Mouse (Mus musculus) midbrain, embryonic 15.5 days (tissue): ENCODE data around the gene Stox2. TPM values are rescaled to one million over a fixed set of nuclear protein-coding genes. Genes with fewer than 3 reads are reported as not detected.

Experiments
- ATAC-seq: fragments of 200-750 bp; cut with Nextera tagmentation; replicated peaks from 2 replicates; pipeline ENCODE4 v1.8.0; 2017; ENCODE audit warnings: moderate TSS enrichment
- H3K27ac ChIP-seq: fragments of 300-500 bp; sonication (generic); 2 replicates; pipeline ENCODE4 v1.5.1; 2015; ENCODE audit warnings: mild to moderate bottlenecking, inconsistent platforms
- H3K27me3 ChIP-seq: fragments of 300-500 bp; sonication (generic); replicated peaks from 2 replicates; pipeline ENCODE4 v1.6.1; 2015; ENCODE audit warnings: inconsistent platforms
- H3K36me3 ChIP-seq: fragments of 300-500 bp; sonication (generic); replicated peaks from 2 replicates; pipeline ENCODE4 v1.6.1; 2015; ENCODE audit warnings: inconsistent platforms
- H3K4me1 ChIP-seq: fragments of 300-500 bp; sonication (generic); 2 replicates; pipeline ENCODE4 v1.6.1; 2015; ENCODE audit warnings: inconsistent platforms
- H3K4me2 ChIP-seq: fragments of 300-500 bp; sonication (generic); 2 replicates; pipeline ENCODE4 v1.6.1; 2015; ENCODE audit warnings: inconsistent platforms, mild to moderate bottlenecking, moderate library complexity
- H3K4me3 ChIP-seq: fragments of 300-500 bp; sonication (generic); 2 replicates; pipeline ENCODE4 v1.5.1; 2015; ENCODE audit warnings: mild to moderate bottlenecking, inconsistent platforms
- H3K9ac ChIP-seq: fragments of 300-500 bp; sonication (generic); 2 replicates; pipeline ENCODE4 v1.6.1; 2015; ENCODE audit warnings: mild to moderate bottlenecking, inconsistent platforms
- H3K9me3 ChIP-seq: fragments of 300-500 bp; sonication (generic); 2 replicates; pipeline ENCODE4 v1.6.1; 2016; ENCODE audit warnings: inconsistent platforms
- WGBS: fragments of 180-500 bp; shearing (Covaris S2); methylation state at CpG from one replicate; pipeline ENCODE4 v1.1.7; 2015; ENCODE audit warnings: mixed read lengths; 5-methylcytosine and 5-hydroxymethylcytosine counted together
- polyA plus RNA-seq: library from polyadenylated mRNA; unstranded; fragments of >200 nt; fragmentation: Nextera tagmentation; extraction: Ambion mirVana; gene quantifications from 2 replicates; pipeline ENCODE4 v1.2.1, GENCODE M21; 2015

Stox2 gene
- polyA plus RNA-seq, 1 experiment from 2014 or later, result 51.3 TPM

- no peak for ATAC-seq
- peaks cover 17% of the 10 kb centered on the region; the same call in 1 of the 2 replicates for H3K4me1 ChIP-seq
- H3K27ac ChIP-seq, result no peak overlapping the region
- H3K4me2 ChIP-seq, result no peak overlapping the region
- no peaks in the 10 kb centered on the region for H3K36me3 ChIP-seq
- H3K9ac ChIP-seq, result no peak overlapping the region
- WGBS, result 92% methylated on average over 9 of the region's 9 CpGs
- no peaks in the 10 kb centered on the region for H3K27me3 ChIP-seq
- no peak overlapping the region for H3K4me3 ChIP-seq
- H3K9me3 ChIP-seq, result no peaks in the 10 kb centered on the region
Observed at GRCm38 (mm10) chr8:47212124-47212523, 234.0 kb downstream of the Stox2 start.

- no peaks in the 10 kb centered on the region for H3K36me3 ChIP-seq
- H3K9me3 ChIP-seq, result no peaks in the 10 kb centered on the region
- peaks cover 23% of the 10 kb centered on the region for H3K4me1 ChIP-seq
- no peak overlapping the region for H3K27ac ChIP-seq
- no peaks in the 10 kb centered on the region for H3K27me3 ChIP-seq
- ATAC-seq, result no peak
- no peak overlapping the region for H3K9ac ChIP-seq
- WGBS, result 85% methylated on average over 9 of the region's 9 CpGs
- no peak overlapping the region for H3K4me3 ChIP-seq
- H3K4me2 ChIP-seq, result no peak overlapping the region
Observed at GRCm38 (mm10) chr8:47211226-47211625, 234.9 kb downstream of the Stox2 start.

DNA sequence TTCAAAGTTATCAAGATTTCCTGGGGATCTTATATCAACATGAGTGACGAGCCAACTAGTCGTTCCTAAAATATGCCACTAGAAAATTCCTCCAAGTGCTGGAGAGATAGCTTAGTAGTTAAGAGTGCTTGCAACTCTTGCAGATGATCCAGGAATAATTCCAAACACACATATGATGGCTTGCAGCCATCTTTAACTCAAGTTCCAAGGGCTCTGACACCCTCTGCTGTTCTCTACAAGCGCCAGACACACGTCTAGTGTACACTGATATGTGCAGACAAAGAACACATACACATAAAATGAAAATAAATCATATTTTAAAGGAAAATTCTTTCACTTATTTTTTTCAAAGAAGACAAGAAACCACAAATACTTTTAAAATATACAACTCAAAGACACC, 237.9 kb downstream of the Stox2 start:
- WGBS, result 92% methylated on average over 4 of the region's 4 CpGs
- Histone ChIP-seq H3K27ac (no peak overlapping the region), H3K9me3 (no peaks in the 10 kb centered on the region), H3K4me3 (no peak overlapping the region), H3K9ac (no peak overlapping the region), H3K4me2 (no peak overlapping the region), H3K27me3 (no peaks in the 10 kb centered on the region), H3K36me3 (no peaks in the 10 kb centered on the region), H3K4me1 (peaks cover 24% of the 10 kb centered on the region)
- ATAC-seq, result no peak

- WGBS, result 78% methylated on average over 8 of the region's 8 CpGs
- ATAC-seq, result no peak
- Histone ChIP-seq H3K4me3 (no peak overlapping the region), H3K9ac (no peak overlapping the region), H3K4me1 (peaks cover 24% of the 10 kb centered on the region), H3K27me3 (no peaks in the 10 kb centered on the region), H3K36me3 (no peaks in the 10 kb centered on the region), H3K4me2 (no peak overlapping the region), H3K27ac (no peak overlapping the region), H3K9me3 (no peaks in the 10 kb centered on the region)
Observed at GRCm38 (mm10) chr8:47206640-47207237, 239.4 kb downstream of the Stox2 start.

DNA sequence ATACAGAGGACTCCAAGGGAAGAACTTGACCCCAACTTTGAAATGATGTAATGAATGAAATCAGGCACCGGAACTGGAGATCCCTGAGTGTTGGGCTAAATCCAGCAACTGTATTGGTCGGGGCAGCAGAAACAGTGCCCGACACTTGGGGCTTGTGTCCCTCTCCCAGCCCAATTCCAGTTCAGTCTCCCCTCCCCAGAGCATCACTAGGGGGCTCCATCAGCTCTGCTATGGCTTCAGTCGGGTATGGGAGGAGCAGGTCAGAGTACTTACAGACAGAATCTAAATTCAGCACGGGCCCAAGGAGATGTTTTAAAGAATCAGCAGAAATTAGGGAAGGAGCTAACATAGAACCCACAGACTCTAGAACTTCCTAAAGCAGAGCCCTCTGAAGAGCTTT, 240.7 kb downstream of the Stox2 start:
- Histone ChIP-seq H3K36me3 (peaks cover 4% of the 10 kb centered on the region; the same call in 1 of the 2 replicates), H3K27ac (no peak overlapping the region), H3K9ac (no peak overlapping the region), H3K4me3 (no peak overlapping the region), H3K4me2 (no peak overlapping the region), H3K4me1 (peaks cover 14% of the 10 kb centered on the region), H3K27me3 (no peaks in the 10 kb centered on the region), H3K9me3 (no peaks in the 10 kb centered on the region)
- 91% methylated on average over 5 of the region's 5 CpGs for WGBS
- no peak for ATAC-seq

DNA sequence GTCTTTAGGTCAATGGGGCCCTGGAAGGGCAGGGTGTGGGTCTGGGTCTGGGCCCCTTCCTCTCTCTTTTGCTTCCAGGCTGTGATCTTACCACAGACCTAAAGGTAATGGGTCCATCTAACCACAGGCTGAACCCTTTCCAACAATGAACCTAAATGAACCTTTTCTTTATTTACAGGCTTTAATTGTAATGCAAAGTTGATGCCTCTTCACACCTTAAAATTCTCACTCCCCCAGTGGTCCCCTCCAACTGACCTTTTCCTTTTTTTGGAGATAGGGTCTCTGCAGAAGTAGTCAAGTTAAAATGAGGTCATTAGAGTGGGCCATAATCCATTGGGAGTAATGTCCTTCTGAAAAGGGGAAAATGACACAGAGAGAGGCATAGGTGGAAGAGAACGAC, 249.8 kb downstream of the Stox2 start:
- ATAC-seq, result no peak
- Histone ChIP-seq H3K36me3 (peaks cover 33% of the 10 kb centered on the region), H3K4me1 (no peaks in the 10 kb centered on the region), H3K4me3 (no peak overlapping the region), H3K27ac (no peak overlapping the region), H3K9ac (no peak overlapping the region), H3K9me3 (no peaks in the 10 kb centered on the region), H3K27me3 (no peaks in the 10 kb centered on the region), H3K4me2 (no peak overlapping the region)
- 89% methylated on average over 1 of the region's 1 CpGs for WGBS

DNA sequence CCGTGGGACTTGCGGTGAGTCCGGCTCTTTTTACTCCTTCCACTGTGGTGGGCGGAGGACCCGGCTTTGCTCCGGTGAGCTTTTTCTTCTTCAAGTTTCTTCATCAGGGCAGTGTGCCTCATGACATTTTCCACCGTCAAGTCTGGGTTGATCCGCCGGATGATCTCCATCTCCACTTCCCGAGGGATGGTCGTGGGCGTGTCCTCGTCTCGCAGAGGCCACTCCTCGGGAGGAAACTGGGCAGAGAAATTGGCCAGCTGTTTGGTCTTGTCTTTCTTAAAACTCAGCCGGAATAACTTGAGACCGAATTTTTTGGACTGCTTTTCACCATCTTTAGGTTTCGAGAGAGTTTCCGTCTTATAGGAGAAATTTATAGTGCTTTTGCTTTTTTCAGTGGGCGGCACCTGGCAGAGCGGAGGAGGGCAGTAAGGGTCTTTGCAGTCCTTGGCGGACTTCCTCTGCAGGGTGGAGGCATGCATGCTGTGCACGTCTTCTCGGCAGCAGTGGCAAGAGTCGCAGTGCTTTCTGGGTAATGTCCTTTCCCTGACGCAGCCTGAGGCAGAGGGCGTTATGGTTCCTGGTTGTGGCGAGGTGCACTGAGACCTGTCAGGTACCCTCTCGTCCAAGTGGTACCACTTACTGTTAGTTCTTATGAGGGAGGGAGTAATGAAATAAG, 252.7 kb downstream of the Stox2 start:
- H3K4me1 ChIP-seq, result no peaks in the 10 kb centered on the region
- H3K27me3 ChIP-seq, result no peaks in the 10 kb centered on the region
- H3K9me3 ChIP-seq, result no peaks in the 10 kb centered on the region
- no peak overlapping the region for H3K27ac ChIP-seq
- no peak overlapping the region for H3K4me2 ChIP-seq
- no peak for ATAC-seq
- 92% methylated on average over 29 of the region's 29 CpGs for WGBS
- peaks cover 28% of the 10 kb centered on the region for H3K36me3 ChIP-seq
- H3K9ac ChIP-seq, result no peak overlapping the region
- H3K4me3 ChIP-seq, result no peak overlapping the region

DNA sequence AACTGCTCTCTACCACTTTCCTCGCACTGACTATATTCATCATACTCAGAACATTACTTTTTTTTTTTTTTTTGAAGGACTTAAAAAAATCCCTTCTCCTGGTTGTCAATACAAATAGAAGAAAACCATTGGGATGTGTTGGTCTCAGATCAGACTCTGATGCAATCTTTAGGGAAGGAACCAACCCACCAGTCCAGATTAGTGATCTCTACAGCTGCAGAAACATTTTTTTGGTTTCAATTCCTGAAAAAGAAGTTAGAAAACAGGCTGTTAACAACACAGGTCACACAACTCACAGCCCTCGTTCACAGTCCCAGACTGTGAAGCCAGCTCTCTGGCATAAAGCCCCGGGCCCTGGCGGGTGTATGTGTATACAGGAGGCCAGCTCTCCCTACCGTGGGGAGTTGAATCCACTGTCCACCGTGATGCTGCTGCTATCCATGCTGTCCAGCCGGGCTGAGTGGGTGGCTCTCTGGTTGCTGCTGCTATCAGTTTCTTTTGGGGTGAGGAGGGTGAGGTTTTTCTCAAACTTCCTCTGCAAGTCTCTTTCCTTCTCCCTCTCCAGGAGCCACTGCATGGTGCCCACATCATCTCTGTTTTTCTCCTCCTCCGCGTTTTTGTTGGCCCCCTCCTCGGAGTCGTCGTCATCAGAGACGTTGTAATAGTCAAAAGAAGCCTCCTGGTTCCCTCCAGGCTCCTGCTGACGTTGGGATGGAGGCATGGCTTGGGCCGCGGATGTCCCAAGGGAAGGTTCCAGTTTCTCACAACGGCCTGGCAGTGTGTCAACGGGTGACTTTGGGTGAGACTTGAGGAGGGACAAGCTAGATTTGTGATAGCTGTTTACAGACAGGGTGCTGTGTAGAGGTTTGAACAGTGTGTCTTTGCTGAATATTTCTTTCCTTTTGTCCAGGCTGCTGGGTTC, 254.5 kb downstream of the Stox2 start:
- no peak overlapping the region for H3K9ac ChIP-seq
- ATAC-seq, result no peak
- peaks cover 28% of the 10 kb centered on the region for H3K36me3 ChIP-seq
- H3K4me1 ChIP-seq, result no peaks in the 10 kb centered on the region
- no peak overlapping the region for H3K27ac ChIP-seq
- no peaks in the 10 kb centered on the region for H3K9me3 ChIP-seq
- 94% methylated on average over 18 of the region's 18 CpGs for WGBS
- no peak overlapping the region for H3K4me3 ChIP-seq
- H3K27me3 ChIP-seq, result no peaks in the 10 kb centered on the region
- H3K4me2 ChIP-seq, result no peak overlapping the region

DNA sequence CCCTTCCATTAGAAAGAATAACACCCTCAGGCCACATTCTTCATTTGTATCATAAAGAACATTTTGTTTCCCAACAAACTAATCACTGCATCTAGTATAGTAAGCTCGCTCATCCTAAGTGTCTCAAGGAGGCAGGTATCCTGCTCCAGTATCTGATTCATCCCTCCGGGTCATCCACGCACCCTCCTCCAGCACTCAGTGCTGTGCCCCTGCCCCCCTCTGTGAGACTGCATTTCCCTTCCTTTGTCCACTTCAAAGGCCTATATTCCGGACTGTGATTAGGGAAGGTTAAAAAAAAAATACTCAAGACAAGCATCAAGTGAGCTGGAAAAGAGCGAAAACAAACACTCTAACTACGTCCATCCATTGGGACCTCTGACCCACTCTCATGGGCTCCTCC, 260.8 kb downstream of the Stox2 start:
- H3K27ac ChIP-seq, result no peak overlapping the region
- H3K4me2 ChIP-seq, result no peak overlapping the region
- WGBS, result 49% methylated on average over 6 of the region's 6 CpGs
- H3K36me3 ChIP-seq, result peaks cover 10% of the 10 kb centered on the region
- H3K9ac ChIP-seq, result no peak overlapping the region
- no peaks in the 10 kb centered on the region for H3K9me3 ChIP-seq
- no peaks in the 10 kb centered on the region for H3K27me3 ChIP-seq
- H3K4me3 ChIP-seq, result no peak overlapping the region
- ATAC-seq, result no peak
- H3K4me1 ChIP-seq, result 0 out of 2 replicates have a peak, but pooled peaks cover 3% of the 10 kb centered on the region

GRCm38 (mm10) chr8:47182771-47183558, 263.2 kb downstream of the Stox2 start:
- Histone ChIP-seq H3K4me2 (no peak overlapping the region), H3K36me3 (peaks cover 10% of the 10 kb centered on the region), H3K4me1 (peaks cover 9% of the 10 kb centered on the region), H3K4me3 (no peak overlapping the region), H3K27ac (no peak overlapping the region), H3K9ac (no peak overlapping the region), H3K9me3 (no peaks in the 10 kb centered on the region), H3K27me3 (no peaks in the 10 kb centered on the region)
- WGBS, result 76% methylated on average over 6 of the region's 6 CpGs
- no peak for ATAC-seq

GRCm38 (mm10) chr8:47182292-47182691, 263.9 kb downstream of the Stox2 start:
- no peak overlapping the region for H3K4me3 ChIP-seq
- H3K4me1 ChIP-seq, result peaks cover 9% of the 10 kb centered on the region
- no peak overlapping the region for H3K27ac ChIP-seq
- 80% methylated on average over 4 of the region's 4 CpGs for WGBS
- H3K27me3 ChIP-seq, result no peaks in the 10 kb centered on the region
- H3K4me2 ChIP-seq, result no peak overlapping the region
- peaks cover 10% of the 10 kb centered on the region for H3K36me3 ChIP-seq
- H3K9ac ChIP-seq, result no peak overlapping the region
- H3K9me3 ChIP-seq, result no peaks in the 10 kb centered on the region
- ATAC-seq, result no peak
